Mouse (Mus musculus) lung, adult 2 months (tissue): ENCODE results near the gene 9430097D07Rik.

Source experiments
- CTCF ChIP-seq: fragments of 200-500 bp; IDR thresholded peaks from 2 replicates; pipeline ENCODE4 v1.5.1; 2011; ENCODE audit warnings: mild to moderate bottlenecking, low read length, control low read depth; ENCODE audit not compliant: insufficient read depth
- POLR2A ChIP-seq: fragments of 200-500 bp; IDR thresholded peaks from 2 replicates; pipeline ENCODE4 v1.6.1; 2011; ENCODE audit warnings: low read depth, mild to moderate bottlenecking, control low read depth, low read length, borderline replicate concordance; ENCODE audit errors: extremely low read depth

- TF ChIP-seq POLR2A (no peak), CTCF (no peak)
Observed at GRCm38 (mm10) chr2:32549764-32550163, 25.7 kb downstream of the 9430097D07Rik start.
